Mouse (Mus musculus): Measurements from ENCODE around the gene Psmb9. TPM values are rescaled to one million over a fixed set of nuclear protein-coding genes. Genes with fewer than 3 reads are reported as not detected.

The Psmb9 gene
- polyA plus RNA-seq, 1 experiment from 2014 or later = 36.8 TPM

DNA sequence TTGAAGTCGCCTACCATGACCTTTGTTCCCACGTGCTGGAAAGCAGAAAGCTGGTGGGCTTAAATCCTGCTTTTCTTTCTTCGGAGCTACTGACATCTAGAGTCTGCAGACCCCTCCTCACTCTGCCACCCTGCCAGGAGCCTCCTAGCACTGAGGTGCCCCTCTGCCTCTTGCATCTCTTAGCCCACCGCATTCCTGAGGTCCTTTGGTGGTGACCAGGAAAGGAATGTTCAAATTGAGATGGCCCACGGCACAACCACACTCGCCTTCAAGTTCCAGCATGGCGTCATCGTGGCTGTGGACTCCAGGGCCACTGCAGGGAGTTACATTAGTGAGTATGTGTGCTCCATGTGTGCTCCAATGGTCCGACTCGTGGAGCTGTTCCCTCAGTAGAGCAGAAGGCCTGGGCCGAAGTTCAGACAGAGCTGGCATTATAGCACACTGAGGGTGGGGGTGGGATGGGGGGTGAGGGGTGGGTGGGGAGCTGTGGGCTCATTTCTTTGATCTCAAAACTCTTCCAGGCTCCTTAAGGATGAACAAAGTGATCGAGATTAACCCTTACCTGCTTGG is 11.6 kb upstream of the Psmb9 start:
- ATAC-seq = no peak
- H3K9me3 ChIP-seq (ENCODE audit: control insufficient read depth) = no peaks in the 10 kb centered on the region
- H3K27me3 ChIP-seq (replicated peaks; ENCODE audit: control insufficient read depth, insufficient read depth, low read length) = peaks cover 5% of the 10 kb centered on the region
- WGBS = 66% methylated on average over 12 of the region's 12 CpGs
- H3K4me3 ChIP-seq (ENCODE audit: low read depth, low read length) = peak overlapping the region; percentile 64
- no peak for TF ChIP-seq CTCF (IDR thresholded peaks at IDR 0.05; ENCODE audit: low read depth)
- peak overlapping the region; percentile 99 for H3K4me2 ChIP-seq (replicated peaks; ENCODE audit: low read depth)
- H3K27ac ChIP-seq (ENCODE audit: low read depth, low read length) = no peak overlapping the region
- no peaks in the 10 kb centered on the region; the same call in 1 of the 2 replicates for H3K36me3 ChIP-seq (ENCODE audit: control insufficient read depth, insufficient read depth)
- no peaks in the 10 kb centered on the region for H3K4me1 ChIP-seq (replicated peaks; ENCODE audit: control insufficient read depth, insufficient read depth, low read length)
- no peak overlapping the region for H3K9ac ChIP-seq (ENCODE audit: low read depth, low read length)

GRCm38 (mm10) chr17:34198521-34198912 is 11.0 kb upstream of the Psmb9 start:
- TF ChIP-seq CTCF (IDR thresholded peaks at IDR 0.05; ENCODE audit: low read depth) = no peak
- Histone ChIP-seq H3K4me3 (ENCODE audit: low read depth, low read length) (peak overlapping the region; percentile 64), H3K9me3 (ENCODE audit: control insufficient read depth) (no peaks in the 10 kb centered on the region), H3K4me2 (replicated peaks; ENCODE audit: low read depth) (peak overlapping the region; percentile 99), H3K27ac (ENCODE audit: low read depth, low read length) (peak overlapping the region; percentile 54; the same call in 1 of the 2 replicates), H3K9ac (ENCODE audit: low read depth, low read length) (peak overlapping the region; percentile 65), H3K4me1 (replicated peaks; ENCODE audit: control insufficient read depth, insufficient read depth, low read length) (no peaks in the 10 kb centered on the region), H3K27me3 (replicated peaks; ENCODE audit: control insufficient read depth, insufficient read depth, low read length) (peaks cover 5% of the 10 kb centered on the region), H3K36me3 (ENCODE audit: control insufficient read depth, insufficient read depth) (no peaks in the 10 kb centered on the region; the same call in 1 of the 2 replicates)
- WGBS = 11% methylated on average over 11 of the region's 11 CpGs
- ATAC-seq = peak; percentile 5; the same call in 1 of the 2 replicates

DNA sequence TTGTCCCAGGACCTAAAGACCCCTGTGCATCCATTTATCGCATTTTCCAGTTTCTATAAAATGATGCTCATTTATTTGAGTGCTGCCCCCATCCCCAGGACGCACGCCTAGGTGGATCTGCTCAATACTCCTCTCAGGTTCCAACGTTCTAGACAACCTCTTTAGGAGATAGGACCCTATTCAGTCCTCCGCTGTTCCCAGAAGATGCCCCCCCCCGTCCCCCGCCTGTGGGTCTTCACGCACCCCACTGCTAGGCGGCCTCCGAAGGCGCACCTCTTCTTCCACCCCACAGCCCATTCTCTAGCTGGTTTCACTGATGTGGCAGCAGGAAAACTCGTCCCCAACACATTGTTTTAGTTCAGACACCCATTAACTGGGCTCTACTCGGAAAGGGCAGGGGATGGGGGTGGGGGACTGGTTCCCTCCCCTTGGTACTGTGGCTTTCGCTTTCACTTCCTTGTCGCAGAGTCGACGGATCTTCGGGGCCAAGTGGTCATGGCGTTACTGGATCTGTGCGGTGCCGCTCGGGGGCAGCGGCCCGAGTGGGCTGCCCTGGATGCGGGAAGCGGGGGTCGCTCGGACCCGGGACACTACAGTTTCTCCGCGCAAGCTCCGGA is 10.4 kb upstream of the Psmb9 start:
- H3K27me3 ChIP-seq (replicated peaks; ENCODE audit: control insufficient read depth, insufficient read depth, low read length) = peaks cover 5% of the 10 kb centered on the region

DNA sequence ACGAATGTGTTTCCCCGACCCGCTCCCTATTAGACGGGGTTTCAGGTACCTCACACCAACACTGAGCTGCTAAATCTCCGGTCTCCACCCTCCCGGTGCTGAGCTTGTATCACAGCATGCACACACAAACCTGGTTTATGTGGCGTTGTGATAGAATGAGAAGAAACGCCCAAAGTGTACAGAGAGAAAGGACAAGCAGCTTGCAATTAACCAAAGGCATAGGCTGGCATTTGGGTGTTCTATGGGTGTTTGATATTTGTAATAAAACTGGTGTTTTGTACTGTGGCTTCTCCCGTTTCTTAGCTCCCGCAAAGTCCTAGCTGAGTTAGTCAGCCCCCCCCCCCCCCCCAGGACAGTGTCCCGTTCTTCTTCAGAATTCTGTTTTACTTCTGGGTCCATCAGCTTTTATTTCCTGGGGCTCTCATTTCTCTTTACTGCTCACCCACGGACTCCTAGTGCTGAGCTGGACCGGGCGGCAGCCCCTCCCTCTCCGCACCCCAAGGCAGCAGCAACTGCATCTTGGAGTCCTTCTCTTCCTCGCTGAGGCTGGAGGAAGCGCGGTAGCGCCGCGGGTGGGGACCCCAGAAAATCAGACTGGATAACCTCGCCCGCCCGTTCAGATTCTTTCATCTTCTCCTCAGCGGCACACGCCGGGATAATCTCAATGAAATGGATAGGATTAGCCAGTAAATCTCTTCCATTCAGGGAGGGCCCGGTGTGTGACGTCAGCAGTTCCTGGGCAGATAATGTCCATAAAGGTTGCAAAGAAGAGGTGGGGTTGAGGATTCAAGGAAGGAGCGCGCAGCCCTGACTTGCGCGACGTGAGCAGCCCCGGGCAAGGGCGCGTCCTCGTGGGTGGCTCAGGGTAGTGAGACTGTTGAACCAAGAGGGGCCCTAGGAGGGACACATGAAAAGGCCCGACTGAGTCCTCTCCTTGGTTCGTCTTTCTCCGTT is 9.7 kb upstream of the Psmb9 start, which contains the start of gene Psmb8:
Gene Psmb8 (plus strand): TSS at position 781 of the 954 bp plus-strand sequence.
- peak; percentile 80 for ATAC-seq
- no peaks in the 10 kb centered on the region for H3K9me3 ChIP-seq (ENCODE audit: control insufficient read depth)
- no peaks in the 10 kb centered on the region; the same call in 1 of the 2 replicates for H3K36me3 ChIP-seq (ENCODE audit: control insufficient read depth, insufficient read depth)
- peak within 1 kb of the TSS; percentile 54; the same call in 1 of the 2 replicates for H3K27ac ChIP-seq (ENCODE audit: low read depth, low read length)
- peak within 1 kb of the TSS; percentile 65 for H3K9ac ChIP-seq (ENCODE audit: low read depth, low read length)
- TF ChIP-seq CTCF (IDR thresholded peaks at IDR 0.05; ENCODE audit: low read depth) = no peak
- peaks cover 5% of the 10 kb centered on the region for H3K27me3 ChIP-seq (replicated peaks; ENCODE audit: control insufficient read depth, insufficient read depth, low read length)
- H3K4me3 ChIP-seq (ENCODE audit: low read depth, low read length) = peak within 1 kb of the TSS; percentile 64
- peak within 1 kb of the TSS; percentile 99 for H3K4me2 ChIP-seq (replicated peaks; ENCODE audit: low read depth)
- no peaks in the 10 kb centered on the region for H3K4me1 ChIP-seq (replicated peaks; ENCODE audit: control insufficient read depth, insufficient read depth, low read length)
- 10% methylated on average over 41 of the region's 41 CpGs for WGBS

More for the DNA sequence above, 10.4 kb upstream of the Psmb9 start:
- Histone ChIP-seq H3K9ac (ENCODE audit: low read depth, low read length) (peak overlapping the region; percentile 65), H3K4me2 (replicated peaks; ENCODE audit: low read depth) (peak overlapping the region; percentile 99), H3K36me3 (ENCODE audit: control insufficient read depth, insufficient read depth) (no peaks in the 10 kb centered on the region; the same call in 1 of the 2 replicates), H3K9me3 (ENCODE audit: control insufficient read depth) (no peaks in the 10 kb centered on the region), H3K4me3 (ENCODE audit: low read depth, low read length) (peak overlapping the region; percentile 64), H3K4me1 (replicated peaks; ENCODE audit: control insufficient read depth, insufficient read depth, low read length) (no peaks in the 10 kb centered on the region), H3K27ac (ENCODE audit: low read depth, low read length) (peak overlapping the region; percentile 54; the same call in 1 of the 2 replicates)
- 1% methylated on average over 32 of the region's 32 CpGs for WGBS
- TF ChIP-seq CTCF (IDR thresholded peaks at IDR 0.05; ENCODE audit: low read depth) = no peak
- peak; percentile 64 for ATAC-seq

- Histone ChIP-seq H3K4me3 (ENCODE audit: low read depth, low read length) (no peak overlapping the region), H3K4me1 (replicated peaks; ENCODE audit: control insufficient read depth, insufficient read depth, low read length) (no peaks in the 10 kb centered on the region), H3K9ac (ENCODE audit: low read depth, low read length) (no peak overlapping the region), H3K27me3 (replicated peaks; ENCODE audit: control insufficient read depth, insufficient read depth, low read length) (peaks cover 5% of the 10 kb centered on the region), H3K4me2 (replicated peaks; ENCODE audit: low read depth) (no peak overlapping the region), H3K36me3 (ENCODE audit: control insufficient read depth, insufficient read depth) (no peaks in the 10 kb centered on the region; the same call in 1 of the 2 replicates), H3K9me3 (ENCODE audit: control insufficient read depth) (no peaks in the 10 kb centered on the region), H3K27ac (ENCODE audit: low read depth, low read length) (no peak overlapping the region)
- ATAC-seq = no peak
- TF ChIP-seq CTCF (IDR thresholded peaks at IDR 0.05; ENCODE audit: low read depth) = no peak
- 58% methylated on average over 12 of the region's 12 CpGs for WGBS
These were observed 8.9 kb upstream of the Psmb9 start for GRCm38 (mm10) chr17:34196491-34196890.

DNA sequence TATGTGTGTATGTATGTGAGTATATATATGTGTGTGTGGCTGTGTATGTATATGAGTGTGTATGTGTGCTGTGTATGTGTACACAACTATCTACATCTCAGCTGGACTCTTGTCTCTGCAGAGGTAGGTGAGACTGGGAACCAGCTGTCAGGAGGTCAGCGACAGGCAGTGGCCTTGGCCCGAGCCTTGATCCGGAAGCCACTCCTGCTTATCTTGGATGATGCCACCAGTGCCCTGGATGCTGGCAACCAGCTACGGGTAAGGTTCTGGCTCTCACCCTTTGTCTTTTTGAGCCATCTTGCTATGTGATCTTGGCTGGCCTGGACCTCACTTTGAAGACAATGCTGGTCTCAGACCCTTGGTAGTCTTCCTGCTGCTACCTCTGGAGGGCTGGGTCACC is 7.2 kb upstream of the Psmb9 start:
- H3K4me2 ChIP-seq (replicated peaks; ENCODE audit: low read depth) = no peak overlapping the region
- H3K4me3 ChIP-seq (ENCODE audit: low read depth, low read length) = no peak overlapping the region
- no peaks in the 10 kb centered on the region for H3K4me1 ChIP-seq (replicated peaks; ENCODE audit: control insufficient read depth, insufficient read depth, low read length)
- no peaks in the 10 kb centered on the region for H3K9me3 ChIP-seq (ENCODE audit: control insufficient read depth)
- no peak for ATAC-seq
- TF ChIP-seq CTCF (IDR thresholded peaks at IDR 0.05; ENCODE audit: low read depth) = no peak
- H3K36me3 ChIP-seq (ENCODE audit: control insufficient read depth, insufficient read depth) = no peaks in the 10 kb centered on the region; the same call in 1 of the 2 replicates
- whole genome bisulfite sequencing = 87% methylated on average over 4 of the region's 4 CpGs
- H3K27me3 ChIP-seq (replicated peaks; ENCODE audit: control insufficient read depth, insufficient read depth, low read length) = peaks cover 5% of the 10 kb centered on the region
- H3K27ac ChIP-seq (ENCODE audit: low read depth, low read length) = no peak overlapping the region
- no peak overlapping the region for H3K9ac ChIP-seq (ENCODE audit: low read depth, low read length)

Data from intestine, postnatal 0 days (tissue).